Mouse (Mus musculus): ENCODE measurements around the gene Dnah1. TPM values are rescaled to one million over a fixed set of nuclear protein-coding genes. Genes with fewer than 3 reads are reported as not detected.

Dnah1 gene
- polyA plus RNA-seq, 1 experiment = not detected

GRCm38 (mm10) chr14:31326770-31327169 lies 3.1 kb upstream of the Dnah1 start:
- TF ChIP-seq GATA1 (IDR thresholded peaks at IDR 0.05; ENCODE audit: low read length) = no peak

DNA sequence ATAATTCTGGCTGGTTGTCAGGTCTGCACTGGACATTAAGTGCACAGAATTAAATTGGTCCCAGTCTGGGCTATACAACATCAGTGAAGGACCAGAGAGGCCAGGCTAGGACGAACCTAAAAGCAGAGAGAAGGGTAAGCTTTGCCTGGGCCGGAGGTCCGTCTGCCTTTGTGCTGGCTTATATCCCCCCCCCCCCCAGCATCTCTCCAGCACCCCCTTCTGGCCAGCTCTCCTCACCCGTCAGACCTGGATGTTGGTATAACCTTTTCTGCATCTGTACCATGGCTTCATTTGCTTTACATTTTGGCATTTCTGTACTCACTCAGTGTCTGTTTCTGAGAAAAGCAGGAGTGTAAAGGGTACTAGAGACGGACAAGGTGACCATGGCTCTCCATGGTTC lies 1.9 kb upstream of the Dnah1 start:
- no peak for TF ChIP-seq GATA1 (IDR thresholded peaks at IDR 0.05; ENCODE audit: low read length)

- no peak for TF ChIP-seq GATA1 (IDR thresholded peaks at IDR 0.05; ENCODE audit: low read length)
Measured at GRCm38 (mm10) chr14:31324851-31325250, 1.2 kb upstream of the Dnah1 start.

DNA sequence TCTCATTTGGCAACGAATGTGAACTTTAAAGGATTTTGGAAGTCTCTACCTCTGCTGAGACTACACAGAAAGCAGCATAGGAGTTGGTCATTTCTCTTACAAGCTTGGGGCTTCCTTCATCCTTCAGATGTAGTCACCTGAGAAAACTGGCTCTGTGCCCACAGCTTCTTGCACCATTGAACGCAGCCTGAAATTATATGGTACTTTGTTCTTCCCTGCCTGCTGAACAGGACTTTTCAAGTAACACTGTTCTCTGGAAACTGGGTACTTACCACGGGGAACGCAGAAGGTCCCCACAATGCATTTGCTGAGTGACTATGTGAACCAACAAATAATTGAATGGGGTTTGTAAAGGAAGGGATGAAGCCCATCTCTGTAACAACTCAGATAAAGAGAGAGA lies 507 bp downstream of the Dnah1 start:
- no peak for TF ChIP-seq GATA1 (IDR thresholded peaks at IDR 0.05; ENCODE audit: low read length)

DNA sequence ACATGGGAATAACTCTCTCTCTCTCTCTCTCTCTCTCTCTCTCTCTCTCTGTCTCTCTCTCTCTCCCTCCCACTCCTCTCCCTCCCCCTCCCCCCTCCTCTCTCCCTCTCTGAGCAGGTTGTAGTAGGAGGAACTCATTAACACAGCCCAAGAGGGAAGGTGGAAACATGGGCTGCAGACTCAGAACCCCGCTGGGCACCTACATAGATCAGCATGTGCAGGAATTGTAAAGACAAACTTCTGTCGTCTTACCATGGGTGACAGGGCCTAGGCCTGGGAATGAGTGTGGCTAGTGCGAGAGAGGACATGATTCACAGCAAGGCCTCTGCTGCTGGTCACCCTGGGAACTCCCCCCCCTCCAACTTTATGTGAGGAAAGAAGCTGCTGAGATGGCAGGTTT lies 1.5 kb downstream of the Dnah1 start:
- no peak for TF ChIP-seq GATA1 (IDR thresholded peaks at IDR 0.05; ENCODE audit: low read length)

GRCm38 (mm10) chr14:31321181-31321580 lies 2.5 kb downstream of the Dnah1 start:
- TF ChIP-seq GATA1 (IDR thresholded peaks at IDR 0.05; ENCODE audit: low read length) = no peak

DNA sequence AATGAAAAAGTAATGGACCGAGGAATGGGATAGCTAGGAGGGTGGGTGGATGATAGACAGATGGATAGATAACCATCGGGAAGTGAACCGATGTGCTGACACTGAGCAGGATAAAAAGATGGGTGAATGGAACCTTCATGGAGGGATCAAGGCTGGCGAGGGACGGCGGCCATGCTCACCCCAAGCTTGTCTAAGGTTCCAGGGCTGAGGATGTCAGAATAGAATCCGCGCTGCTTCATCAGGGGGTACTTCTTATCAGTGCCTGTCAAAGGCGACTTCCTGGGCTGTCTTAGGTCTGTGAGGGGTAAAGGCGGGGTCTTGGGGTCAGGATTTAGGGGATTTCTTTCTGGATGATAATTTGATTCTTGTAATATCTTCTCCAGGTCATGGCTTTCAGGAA lies 4.2 kb downstream of the Dnah1 start:
- TF ChIP-seq GATA1 (IDR thresholded peaks at IDR 0.05; ENCODE audit: low read length) = no peak

DNA sequence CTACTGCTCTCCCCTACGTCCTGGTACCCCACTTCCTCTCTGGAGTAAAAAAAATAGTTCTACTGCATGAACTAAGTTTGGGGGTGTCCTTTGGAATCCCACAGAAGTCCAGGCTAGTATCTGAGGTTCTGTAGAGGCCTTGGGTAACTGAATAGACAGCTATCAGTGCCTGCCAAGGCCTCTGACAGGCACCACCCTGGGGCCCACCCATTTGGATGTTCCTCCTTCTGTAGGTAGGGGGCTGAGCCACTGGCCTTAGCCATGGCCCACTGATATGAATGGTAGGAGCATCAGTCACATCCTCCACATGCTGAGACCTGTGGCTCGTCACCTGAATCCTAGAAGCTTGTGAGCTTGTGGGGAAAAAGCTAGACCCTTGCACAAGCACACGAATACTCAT lies 5.9 kb downstream of the Dnah1 start:
- no peak for TF ChIP-seq GATA1 (IDR thresholded peaks at IDR 0.05; ENCODE audit: low read length)

GRCm38 (mm10) chr14:31316613-31317012 lies 7.1 kb downstream of the Dnah1 start:
- TF ChIP-seq GATA1 (IDR thresholded peaks at IDR 0.05; ENCODE audit: low read length) = no peak

DNA sequence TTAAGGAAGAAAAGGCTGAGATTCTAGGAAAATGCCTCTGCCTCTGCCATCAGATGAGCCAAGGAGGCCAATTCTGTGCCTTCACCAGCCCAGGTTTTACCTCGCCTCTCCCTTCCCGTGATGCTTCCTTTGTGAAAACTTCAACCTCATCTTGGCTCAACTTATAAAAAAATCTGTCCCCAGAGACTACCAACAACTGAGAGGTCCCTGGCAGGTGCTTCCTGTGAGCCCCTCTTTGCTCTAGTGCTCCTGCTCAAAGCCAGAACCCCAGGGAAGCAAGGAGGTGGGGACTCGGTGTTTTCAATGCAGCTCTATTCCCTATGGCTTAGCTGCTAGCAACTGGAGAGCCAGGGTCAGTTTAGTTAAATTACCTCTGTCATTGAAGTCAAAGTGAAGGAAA lies 10.5 kb downstream of the Dnah1 start:
- TF ChIP-seq GATA1 (IDR thresholded peaks at IDR 0.05; ENCODE audit: low read length) = no peak

DNA sequence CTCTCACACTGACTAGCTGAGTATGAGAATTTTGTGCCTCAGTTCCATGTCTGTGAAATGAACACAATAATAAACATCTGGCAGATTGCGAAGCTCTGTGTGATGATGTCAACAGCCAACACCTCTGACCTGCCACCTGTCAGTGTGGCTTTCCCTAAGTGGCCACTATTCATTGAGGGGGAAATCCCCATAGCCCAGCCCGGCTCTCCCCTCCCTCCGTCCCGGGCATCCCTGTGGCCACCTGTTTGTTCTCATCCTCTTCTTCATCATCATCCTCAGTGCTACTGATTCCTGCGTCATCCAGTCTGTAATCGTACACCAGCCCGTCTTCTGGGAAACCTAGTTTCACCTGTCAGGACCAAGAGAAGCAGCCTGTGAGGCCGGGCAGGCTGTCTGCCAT lies 38.0 kb downstream of the Dnah1 start:
- TF ChIP-seq GATA1 (IDR thresholded peaks at IDR 0.05; ENCODE audit: low read length) = no peak

DNA sequence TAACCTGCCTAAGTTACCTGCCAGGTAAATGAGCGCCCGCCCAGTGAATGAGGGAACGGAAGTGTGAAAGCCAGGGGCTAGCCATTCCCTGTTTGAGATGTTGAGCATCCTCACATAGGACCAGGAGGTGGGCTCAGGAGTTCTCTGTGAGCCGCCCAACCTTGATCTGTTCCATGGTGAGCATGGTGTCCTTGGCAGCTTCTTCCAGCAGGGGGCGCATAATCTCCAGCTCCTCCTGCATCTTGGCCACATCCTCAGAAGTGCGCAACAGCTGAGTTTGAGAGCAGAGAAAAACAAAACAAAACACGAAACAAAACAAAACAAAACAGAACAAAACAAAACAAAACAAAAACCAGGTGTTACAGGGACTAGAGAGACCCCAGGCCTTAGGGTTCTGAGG lies 51.5 kb downstream of the Dnah1 start:
- no peak for TF ChIP-seq GATA1 (IDR thresholded peaks at IDR 0.05; ENCODE audit: low read length)

- TF ChIP-seq GATA1 (IDR thresholded peaks at IDR 0.05; ENCODE audit: low read length) = no peak
Measured at GRCm38 (mm10) chr14:31271121-31271520, 52.6 kb downstream of the Dnah1 start.

DNA sequence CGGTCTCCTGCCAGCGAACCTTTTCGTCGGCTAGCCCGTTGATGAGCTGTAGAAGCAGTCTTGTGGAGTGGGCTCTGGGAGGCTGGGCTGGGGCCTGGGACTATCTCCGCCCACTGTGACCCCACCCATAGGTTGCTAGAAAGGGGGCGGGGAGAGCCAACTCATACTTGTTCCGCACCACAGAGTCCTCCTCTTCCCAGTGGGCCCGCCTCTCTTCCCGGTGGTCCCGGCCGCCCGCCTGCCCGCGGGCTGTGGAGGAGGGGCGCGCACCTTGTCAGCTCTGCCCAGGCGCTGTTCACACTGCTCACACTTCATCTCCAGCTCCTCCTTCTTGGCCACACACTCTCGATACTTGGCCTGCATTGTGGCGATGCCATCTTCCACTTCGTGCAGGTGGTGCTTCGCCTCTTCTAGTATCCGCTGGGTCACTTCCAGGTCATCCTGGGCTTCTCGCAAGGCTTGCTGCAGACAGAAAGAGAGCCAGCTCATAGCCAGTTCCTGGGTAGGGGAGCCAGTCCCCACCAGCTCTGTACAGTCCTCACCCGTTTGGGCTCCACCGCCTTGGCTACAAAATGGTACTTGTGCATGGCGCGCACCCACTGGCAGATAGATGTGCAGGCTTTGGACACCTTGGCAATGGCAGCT lies 54.1 kb downstream of the Dnah1 start:
- TF ChIP-seq GATA1 (IDR thresholded peaks at IDR 0.05; ENCODE audit: low read length) = no peak

GRCm38 (mm10) chr14:31268301-31269001 lies 55.2 kb downstream of the Dnah1 start:
- TF ChIP-seq GATA1 (IDR thresholded peaks at IDR 0.05; ENCODE audit: low read length) = no peak

- TF ChIP-seq GATA1 (IDR thresholded peaks at IDR 0.05; ENCODE audit: low read length) = no peak
Measured at GRCm38 (mm10) chr14:31267649-31268048, 56.0 kb downstream of the Dnah1 start.

DNA sequence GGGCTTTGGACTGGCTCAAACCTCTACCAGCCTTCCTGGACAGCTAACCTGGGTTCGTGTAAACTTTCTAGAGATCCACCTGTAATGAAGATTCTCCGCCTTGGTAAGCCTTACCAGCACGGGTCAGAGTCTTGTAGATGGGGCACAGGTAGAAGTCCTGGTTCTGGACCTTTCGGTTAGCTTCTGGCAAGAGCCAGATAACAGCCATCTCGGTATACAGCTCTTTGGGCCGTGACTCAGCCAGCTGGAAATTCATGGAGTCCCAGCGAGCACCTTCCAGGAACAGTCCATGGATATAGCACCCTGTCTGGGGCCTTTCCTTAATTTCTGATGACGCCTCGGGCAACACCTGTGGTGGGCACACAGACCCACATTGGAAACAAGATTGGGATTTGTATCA lies 62.8 kb downstream of the Dnah1 start:
- TF ChIP-seq GATA1 (IDR thresholded peaks at IDR 0.05; ENCODE audit: low read length) = no peak
